Mouse (Mus musculus) embryonic fibroblast, embryonic 13.5 days (primary cell): ENCODE data around the gene Cst7.

Source experiments
- CTCF ChIP-seq: IDR thresholded peaks from 2 replicates; pipeline ENCODE4 v1.5.1; 2011; ENCODE audit warnings: mild to moderate bottlenecking, control low read depth, low read length, moderate library complexity, borderline replicate concordance; ENCODE audit not compliant: insufficient read depth
- POLR2A ChIP-seq: IDR thresholded peaks from 2 replicates; pipeline ENCODE4 v1.6.1; 2011; ENCODE audit warnings: low read depth, mild to moderate bottlenecking, control low read depth, low read length, moderate library complexity

DNA sequence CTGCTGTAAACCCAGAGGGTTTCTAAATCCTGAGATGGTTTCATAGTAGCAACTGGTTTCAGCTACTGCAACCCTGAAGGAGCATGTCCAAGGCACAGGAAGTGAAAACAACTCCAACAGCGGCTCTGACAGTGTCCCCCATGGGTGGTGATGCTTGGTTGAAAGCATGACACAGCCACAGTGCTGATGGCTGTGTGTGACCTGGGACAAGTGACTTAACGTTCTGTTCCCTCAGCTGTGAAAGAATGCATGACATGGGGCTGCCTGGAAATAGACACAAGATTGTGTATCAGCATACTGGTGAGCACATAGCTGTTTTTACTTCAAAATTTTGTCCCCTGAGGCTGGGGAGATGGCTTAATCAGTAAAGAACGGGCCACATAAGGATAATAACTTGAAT lies 51.5 kb downstream of the Cst7 start:
- TF ChIP-seq POLR2A (no peak), CTCF (no peak)
